Mouse (Mus musculus) spleen, adult 18-20 months (tissue): ENCODE data around the gene Dip2b.

Experiments
- DNase-seq, 2 experiments: peaks; one replicate each; pipeline ENCODE4 v3.0.0; 2022; ENCODE audit warnings: mixed read lengths in 2 of 2

Gene Dip2b

DNA sequence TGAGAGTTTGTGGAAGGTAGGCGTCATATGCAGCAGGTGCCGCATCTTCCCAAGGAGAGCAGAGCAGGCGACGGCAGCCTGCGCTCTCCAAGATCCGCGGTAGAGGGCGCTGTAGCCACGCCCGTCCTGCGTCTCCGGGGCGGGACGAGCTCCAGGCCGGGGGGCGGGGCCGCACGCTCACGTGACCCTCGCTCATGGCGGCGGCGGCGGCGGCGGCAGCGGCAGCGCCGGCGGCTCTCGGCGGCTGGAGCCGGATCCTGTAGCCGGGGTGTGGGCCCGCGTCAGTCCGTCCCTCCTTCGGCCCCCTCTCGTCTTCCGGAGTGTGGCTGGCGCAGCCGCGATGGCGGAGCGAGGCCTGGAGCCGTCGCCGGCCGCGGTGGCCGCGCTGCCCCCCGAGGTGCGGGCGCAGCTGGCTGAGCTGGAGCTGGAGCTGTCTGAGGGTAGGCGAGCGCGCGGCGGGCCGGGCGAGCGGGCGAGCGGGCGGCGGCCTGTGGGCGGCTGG lies at the start of gene Dip2b:
Gene Dip2b (plus strand): TSS at position 195 of the 502 bp plus-strand sequence.
- peak; percentile 92 to 99 for DNase-seq

DNA sequence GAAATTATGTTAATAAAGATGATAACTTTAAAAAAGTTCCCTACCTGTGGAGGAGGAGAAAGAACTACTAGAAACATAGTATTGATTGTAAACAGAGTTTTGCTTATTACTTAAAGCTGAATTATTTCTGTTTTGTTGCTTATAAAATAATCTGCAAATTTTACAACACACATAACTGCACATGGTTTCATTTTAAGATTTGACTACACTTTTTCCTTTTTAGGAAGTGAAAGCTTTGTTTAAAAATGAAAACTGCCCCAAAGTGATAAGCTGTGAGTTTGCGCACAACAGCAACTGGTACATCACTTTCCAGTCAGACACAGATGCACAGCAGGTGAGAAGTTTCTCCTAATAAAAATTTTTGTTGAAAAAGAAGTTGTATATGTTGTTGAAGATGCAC lies 45.4 kb upstream of the Dip2b start:
- no peak for DNase-seq

DNA sequence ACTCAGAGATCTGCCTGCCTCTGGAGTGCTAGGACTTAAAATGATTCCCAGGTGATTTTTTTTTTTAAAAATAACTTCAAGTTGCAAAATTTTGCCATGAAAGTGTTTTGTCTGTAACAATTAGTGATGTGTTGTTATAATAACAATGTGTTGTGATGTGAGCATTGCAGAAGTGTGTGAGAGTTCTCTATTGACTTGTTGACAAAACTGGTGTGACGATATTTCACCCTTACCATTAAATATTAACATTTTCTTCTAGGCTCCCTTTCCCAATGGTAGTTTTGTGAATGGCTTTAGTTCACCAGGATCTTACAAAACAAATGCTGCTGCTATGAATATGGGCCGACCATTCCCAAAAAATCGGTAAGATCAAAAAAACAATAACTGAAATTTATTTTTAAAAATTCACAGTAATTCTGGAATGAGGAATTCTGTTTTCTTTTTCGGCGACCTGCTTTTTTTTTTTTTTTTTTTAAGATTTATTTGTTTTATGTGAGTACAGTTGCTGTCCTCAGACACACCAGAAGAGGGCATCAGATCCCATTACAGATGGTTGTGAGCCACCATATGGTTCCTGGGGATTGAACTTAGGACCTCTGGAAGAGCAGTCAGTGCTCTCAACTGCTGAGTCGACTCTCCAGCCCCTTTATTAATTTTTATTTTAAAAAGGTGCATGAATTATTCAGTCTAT lies 41.2 kb upstream of the Dip2b start:
- DNase-seq: no peak

DNA sequence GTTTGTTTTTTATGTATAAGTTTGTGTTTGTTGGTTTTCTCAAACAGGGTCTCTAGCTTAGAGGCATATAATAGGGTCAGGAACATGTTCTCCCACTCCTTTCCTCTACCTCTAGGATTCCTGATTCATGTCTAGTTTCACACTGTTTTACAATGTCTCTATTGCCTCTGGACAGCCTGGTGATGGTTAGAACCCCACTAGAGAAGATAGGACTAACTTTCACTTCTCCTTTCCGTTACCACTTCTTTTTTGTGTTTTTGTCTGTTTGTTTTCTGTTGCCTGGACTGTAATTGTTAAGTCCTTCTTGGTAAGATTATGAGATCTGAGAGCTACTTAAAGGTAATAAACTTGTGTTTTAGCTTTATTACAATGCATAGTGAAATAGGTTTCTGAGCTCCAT lies 39.1 kb upstream of the Dip2b start:
- no peak for DNase-seq

DNA sequence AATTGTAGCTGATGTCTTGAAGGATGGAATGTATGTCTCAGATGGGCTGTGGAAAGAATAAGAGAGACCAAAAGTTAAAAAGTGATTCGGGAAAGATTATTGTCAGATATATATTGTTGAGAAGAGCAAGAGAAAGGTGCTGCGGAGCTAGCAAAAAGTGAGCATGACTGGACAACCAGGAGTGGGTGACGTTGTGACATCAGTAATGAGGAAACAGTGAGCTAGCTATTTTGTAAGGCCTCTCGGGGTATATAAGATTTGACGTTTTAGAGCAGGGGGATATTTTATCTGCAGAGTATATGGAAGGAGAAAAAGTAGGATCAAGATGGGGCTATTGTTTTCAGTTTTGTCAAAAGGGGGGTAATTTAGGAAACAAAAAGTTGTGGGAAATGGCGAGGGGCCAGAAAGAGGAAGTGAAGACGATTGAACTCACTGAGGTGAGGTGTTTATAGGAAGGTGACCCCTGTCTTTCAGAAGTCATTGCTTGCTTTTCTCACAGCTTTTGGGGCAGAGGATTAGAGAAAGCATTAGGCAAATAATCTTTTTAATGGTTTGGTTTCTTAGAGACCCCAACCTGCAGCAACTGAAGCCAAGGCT lies 33.7 kb upstream of the Dip2b start:
- no peak for DNase-seq

DNA sequence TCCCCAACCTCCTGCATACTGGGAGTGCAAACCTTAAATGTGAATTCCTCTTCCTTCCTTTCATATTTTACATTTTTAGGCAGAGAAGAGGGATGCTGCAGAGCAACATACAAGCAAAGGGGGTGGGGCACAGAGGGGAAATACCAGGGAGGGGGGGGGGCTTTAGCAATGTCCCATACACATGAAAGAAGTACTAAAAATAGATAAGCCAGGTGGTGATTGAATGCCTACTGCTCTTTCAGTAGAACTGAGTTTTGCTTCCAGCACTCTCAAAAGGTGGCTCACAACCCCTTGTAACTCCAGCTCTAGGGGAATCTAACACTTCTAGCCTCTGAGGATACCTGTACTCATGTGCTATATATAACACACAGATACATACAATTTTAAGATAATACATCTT lies 32.3 kb upstream of the Dip2b start:
- no peak for DNase-seq

DNA sequence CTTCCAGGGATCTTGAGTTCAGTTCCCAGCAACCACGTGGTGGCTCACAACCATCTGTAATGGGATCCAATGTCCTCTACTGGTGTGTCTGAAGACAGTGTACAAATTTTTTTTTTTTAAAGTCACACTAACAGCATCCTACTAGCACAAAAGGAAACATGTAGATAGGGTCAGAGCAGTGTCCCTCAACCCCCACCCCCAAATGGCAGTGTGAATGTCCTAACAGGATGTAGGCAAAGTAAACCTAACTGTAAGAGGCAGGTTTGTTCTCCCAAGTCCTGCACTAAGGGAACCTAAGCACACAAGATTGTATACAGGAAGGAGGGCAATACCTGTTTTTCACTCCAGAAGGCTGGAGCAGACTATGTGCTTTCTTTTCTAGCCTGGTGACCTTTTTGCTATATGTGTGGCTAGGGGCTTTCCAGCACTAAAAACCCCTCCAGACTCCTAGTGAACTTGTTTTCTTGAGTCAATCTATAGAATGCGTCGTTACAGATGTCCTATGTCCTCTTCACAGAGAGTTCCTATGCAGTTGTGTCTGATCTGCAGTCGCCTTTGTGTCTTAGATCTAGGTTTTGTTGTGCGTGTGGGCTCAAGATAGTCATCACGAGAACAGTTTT lies 20.1 kb upstream of the Dip2b start:
- no peak for DNase-seq

DNA sequence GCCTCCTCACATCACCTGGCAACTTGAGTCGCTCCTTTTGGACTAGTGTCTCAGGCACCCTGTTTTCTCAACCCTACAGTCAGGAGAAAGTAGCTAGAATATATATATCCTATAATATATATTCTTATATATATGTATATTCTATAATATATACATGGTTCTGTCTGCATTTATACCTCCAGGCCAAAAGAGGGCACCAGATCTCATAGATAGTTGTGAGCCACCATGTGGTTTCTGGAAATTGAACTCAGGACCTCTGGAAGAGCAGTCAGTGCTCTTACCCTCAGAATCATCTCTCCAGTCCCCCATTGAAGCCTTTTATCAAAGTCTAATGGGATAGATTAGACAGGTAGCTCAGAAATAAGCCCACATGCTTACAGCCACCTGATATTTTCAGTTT lies 17.3 kb upstream of the Dip2b start:
- no peak for DNase-seq

DNA sequence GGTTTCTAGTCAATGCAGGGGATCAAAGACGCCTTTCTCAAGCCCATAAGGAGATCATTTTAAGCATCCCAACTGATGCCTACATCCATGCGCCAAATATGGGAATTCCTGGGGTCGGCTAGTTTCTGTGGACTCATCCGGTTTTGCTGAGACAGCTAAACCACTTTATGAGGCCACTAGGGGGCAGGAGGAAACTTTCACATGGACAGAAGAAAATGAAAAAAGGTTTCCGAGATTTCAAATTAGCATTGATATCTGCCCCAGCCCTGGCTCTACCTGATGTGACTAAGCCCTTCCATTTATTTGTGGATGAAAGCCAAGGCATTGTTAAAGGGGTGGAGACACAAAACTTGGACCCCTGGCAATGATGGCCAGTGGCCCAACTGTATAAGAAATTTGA lies 15.5 kb upstream of the Dip2b start:
- DNase-seq: peak in 1 of 2 experiments; percentile 43

DNA sequence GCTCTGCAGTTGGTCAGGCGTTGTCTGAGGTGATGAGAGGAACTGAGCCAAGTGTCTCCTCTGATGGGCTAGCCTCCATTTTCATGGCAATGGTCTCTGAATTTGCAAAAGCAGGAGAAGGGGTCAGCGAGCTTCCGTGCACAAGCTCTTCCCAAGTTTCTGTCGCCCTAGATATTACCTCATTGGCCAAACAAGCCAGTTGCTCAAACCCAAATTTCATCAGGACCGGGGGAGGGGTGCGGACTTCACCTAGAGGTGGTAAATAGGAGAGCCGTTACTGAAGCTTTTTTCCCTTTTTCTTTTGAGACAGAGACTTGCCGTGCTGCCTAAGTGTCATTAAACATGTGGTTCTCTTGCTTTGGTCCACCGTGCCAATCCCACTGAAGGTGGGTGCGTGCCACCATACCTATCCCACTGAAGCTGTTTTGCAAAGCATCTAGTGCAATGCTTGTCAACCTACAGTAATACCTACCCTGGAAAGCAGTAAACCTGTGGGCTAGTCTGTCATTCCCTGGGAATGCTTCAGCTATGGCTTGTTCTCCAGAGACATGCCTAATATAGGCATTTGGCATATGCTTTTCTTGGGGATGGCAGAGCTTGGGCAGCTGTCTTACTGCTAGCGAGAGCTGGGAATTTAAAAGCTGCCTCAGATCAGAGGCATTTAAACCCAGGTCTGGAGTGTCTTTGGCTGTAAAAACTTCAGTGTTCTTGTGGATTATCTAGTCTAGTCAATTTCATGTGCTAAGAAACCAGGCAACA lies 13.2 kb upstream of the Dip2b start:
- DNase-seq: no peak

DNA sequence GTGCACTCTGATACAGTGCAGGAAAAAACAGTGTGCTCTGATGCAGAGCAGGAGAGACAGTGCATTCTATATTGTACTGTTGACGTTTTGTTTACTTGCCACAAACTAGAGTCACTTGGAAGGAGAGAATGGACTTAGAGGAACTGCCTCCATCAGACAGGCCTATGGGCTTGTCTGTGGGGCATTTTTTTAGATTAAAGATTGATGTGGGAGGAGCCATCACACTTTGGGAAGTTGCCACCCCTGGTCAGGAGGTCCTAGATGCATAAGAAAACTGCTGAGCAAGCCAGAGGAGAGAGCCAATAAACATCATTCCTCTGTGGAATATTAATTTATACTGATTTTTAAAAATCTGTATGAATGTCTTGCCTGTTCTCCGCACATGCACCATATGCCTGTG lies 10.3 kb upstream of the Dip2b start:
- no peak for DNase-seq

DNA sequence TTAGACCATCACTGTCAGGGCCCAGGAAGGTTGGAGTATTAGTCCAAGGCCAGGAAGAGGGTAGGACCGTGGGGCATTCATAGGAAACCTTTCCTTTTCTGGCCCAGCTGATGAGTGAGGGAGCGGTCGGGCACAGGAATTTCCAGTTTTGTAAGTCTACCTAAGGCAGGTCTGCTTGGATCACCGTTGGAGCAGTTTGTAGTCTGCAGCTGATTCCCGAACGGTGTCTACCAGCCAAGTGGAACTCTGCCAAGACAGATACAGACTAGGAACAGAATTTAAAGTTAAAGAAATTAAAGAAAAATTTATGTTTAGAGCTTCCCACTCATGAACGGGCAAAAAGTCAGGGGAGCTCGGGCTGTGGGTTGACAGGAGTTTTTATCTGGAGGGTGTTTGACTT lies 9.0 kb upstream of the Dip2b start:
- no peak for DNase-seq

DNA sequence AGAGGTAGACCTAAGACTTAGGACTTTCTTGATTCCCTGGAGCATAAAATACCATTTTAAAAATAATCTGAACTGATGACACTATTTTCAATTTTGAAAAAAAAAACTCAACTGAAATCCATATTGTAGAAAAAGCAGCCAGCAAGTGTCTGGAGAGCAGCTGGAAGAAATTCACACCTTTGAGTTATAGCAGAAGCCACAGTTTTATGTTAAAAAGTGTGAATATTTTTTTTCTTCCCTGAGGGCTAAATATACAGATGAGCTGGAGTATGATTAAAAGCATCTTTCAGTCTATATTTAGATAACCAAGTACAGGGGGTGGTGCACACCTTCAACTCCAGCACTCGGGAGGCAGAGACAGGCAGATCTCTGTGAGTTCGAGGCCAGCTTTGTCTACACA lies 8.6 kb upstream of the Dip2b start:
- DNase-seq: no peak

DNA sequence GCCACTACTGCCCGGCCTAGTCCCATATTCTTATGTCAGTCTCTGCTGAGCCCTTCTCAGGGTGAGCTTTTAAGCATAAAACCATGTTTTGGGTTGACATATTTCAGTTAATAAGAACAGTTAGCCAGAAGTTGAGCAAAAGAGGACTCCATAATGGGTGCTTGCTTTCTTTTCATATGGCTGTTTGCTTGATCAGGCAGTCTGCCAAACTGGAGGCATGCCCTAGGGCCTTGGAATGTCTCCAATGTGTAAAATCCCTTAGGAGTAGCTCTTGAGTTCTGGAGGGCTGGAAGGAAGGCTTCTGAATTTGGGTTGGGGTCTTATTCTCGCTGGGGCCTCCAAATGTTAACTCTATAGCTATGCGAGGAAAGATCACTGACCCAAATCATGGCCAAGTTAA lies 5.9 kb upstream of the Dip2b start:
- no peak for DNase-seq

DNA sequence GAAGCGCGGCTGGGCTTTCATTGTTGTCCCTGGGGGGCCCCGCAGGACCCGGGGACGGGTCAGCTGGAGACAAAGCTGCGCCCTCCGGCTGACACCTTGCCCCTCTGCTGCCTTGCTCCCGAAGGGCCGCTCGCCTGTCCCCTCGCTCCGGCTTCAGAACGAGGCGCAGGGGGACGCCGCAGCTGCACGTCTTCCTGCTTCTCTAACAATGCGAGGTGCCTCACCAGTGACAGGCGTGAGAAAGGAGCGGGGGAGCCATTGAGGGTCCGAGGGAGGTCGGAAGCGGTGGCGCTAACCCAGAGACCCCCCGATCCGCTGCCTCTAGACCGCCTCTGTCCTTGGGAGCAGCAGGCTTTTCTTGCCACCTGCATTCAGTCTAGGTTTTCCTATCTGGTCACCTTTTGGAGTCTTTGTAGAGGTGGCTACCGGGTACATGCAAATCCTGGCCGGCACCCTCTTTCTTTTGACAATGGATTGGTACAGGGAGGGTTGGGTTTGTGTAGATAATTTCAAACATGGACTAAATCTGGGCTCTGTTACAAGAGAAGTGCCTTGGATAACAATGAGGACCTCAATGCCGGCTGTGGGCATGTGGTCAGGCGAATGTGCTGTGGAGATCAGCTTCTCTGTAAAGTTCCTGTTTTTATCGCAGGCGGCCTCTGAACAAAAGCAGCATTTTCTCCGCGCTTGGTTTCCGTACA lies 687 bp downstream of the Dip2b start:
- peak; percentile 47 to 61 for DNase-seq

DNA sequence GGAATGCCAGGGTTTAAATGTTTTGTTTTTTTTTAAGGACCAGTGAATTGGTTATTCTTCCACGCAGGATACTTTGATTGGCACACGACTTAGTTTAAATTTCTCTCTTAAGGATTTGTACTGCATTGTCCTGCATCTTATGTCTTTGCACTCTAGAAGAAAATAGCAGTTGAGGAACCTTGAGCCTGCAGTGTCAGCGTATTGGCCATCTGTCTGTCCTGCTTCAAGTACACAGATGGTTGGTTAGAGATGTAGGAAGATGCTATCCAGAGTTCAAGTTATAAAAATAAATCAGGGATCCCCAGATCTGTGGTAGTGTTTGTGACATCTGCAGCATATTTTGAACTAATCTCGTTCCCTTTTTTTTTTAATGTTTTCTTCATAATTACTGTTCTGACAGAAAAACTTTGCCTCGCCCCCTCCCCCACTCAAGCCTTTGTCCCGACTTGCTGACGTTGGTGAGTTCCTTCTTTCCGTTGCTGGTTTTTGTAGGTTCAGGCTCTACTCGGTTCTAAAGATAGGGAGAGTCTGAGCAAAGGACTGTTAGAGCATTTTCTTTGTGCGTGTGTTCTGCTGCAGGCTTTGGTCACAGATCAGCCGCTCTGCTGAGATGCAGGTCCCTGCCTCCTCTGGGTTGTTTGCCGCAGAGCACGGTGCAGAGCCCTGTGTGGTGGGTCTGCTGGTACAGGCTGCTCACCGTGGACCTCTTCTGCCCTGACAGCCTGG lies 2.2 kb downstream of the Dip2b start:
- no peak for DNase-seq

DNA sequence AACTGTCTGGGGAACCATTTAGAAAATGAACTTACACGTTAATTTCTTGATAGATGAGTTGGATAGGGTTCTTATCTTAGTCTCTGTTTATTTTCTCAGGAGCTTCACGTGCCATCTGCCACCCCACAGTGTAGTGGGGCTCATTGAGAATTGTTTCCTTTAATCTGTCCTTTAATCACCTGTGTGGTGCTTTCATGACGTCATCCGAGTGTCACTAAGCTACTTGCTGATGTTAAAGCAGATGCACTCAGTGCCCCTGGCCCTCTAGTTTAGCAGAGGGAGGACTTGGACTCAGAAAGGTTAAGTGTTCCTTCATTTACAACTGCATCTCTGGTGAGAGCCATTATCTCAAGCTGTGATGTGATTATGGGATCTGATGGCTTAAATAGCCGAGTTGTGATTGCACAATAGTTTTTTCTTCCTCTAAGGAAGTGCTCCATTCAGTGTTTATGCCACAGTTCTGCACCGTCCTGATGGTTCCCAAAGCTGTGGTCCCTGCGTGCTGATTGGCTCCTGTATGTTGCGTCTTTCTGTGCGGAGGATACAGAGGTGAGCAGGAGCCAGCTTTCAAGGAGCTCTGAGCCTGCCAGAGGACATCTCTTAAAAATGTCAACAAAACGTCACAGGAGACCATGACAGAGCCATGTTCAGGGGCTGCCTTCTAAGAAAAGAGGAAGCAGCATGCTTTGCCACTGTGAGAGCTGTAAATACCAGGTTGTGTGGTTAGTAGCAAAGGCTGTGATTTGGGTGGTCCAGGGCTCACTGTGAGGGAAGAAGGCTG lies 3.0 kb downstream of the Dip2b start:
- peak; percentile 18 to 25 for DNase-seq

DNA sequence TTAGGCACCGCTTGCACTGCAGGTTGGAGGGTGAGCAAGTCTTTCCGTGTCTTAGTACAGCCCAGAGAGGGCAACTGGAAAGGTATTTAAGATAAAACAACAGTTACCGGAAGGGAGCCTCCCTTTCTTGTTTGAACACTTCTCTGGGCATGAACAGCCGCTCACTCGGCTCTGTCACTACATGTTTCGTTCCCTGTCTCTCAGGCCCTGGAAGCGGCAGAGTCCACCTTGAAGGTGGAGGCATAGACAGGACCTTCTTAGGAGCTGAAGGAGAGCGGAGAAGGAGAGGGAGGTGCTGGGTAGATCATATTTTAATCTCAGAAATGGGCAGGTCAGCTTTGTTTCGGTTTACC lies 3.6 kb downstream of the Dip2b start:
- DNase-seq: no peak

DNA sequence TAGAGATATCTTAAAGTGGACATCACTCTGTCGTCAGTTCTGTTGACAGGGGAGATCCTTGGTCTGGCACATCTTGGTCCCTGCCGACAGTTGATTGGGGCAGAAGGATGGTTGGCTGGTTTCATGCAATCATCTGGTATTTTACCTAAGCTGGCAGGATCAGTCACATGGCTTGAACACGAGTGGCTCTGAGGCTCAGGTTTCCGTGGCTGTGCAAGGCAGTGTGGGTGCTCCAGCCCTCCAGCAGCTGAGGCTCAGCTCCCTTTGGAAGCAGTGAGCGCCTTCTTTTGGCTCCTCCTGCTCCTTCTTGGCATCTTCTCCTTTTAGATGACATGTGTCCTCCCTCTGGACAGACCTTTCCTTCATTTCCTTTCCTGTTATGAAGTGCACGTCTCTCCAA lies 7.1 kb downstream of the Dip2b start:
- no peak for DNase-seq

DNA sequence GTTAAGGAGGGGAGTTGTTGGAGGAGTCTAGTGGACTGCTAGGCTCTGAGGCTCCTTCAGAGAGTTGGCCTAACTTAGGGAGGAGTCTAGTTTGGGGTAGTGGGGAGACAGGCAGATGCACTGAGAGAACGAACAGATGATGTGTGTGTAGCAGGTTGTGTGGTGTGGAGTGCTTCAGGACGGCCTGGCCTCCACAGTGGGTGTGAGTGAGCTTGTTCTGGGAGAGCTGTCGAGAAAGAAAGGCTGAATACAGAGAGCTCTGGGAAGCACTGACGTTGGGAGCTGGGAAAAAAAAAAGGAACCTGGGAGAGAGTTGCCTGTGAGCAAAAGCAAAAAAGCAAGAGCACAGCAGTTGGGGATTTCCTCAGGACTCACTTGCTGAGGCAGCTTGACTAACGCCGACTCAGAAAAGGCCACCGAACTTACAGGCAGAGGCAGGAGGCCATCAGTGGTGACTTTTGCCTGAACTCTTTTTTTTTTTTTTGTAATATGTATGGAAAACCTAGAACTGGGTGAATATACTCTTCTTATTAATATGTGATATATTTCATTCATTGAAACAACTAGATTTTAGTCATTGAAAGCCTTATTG lies 11.1 kb downstream of the Dip2b start:
- no peak for DNase-seq

DNA sequence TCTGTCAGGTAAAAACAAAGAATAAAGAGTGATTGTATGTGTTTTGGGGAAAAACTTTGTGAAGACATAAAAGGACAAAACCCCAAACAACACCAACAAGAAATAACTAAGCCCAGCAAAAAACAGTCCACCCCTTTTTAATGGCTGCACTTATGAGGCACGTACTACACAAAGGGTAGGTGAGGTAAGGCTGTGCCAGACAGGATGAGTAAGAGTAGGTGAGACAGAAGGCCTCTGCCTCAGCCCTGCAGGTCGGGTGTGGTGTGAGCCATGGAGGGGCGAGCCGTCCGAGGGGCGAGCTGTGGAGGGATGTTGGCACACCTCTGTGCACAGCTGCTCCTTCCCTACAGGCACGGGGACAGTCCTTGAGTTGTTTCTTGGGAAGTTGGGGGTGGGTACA lies 12.5 kb downstream of the Dip2b start:
- DNase-seq: no peak
